Mouse (Mus musculus) kidney, adult 2 months (tissue): ENCODE results near the gene Nup50. TPM values are rescaled to one million over a fixed set of nuclear protein-coding genes. Genes with fewer than 3 reads are reported as not detected.

ENCODE experiments used
- DNase-seq: peaks from one replicate; pipeline ENCODE4 v3.0.0; 2021
- H3K27ac ChIP-seq: fragments of 200-500 bp; 2 replicates; pipeline ENCODE4 v1.5.1; 2012; ENCODE audit warnings: low read depth, low read length, control low read depth, inconsistent platforms; ENCODE audit not compliant: insufficient read depth
- H3K27me3 ChIP-seq: fragments of 200-500 bp; replicated peaks from 2 replicates; pipeline ENCODE4 v1.6.1; 2012; ENCODE audit warnings: mild to moderate bottlenecking, moderate library complexity, low read length, inconsistent platforms; ENCODE audit not compliant: control insufficient read depth, insufficient read depth
- H3K36me3 ChIP-seq: fragments of 200-500 bp; 2 replicates; pipeline ENCODE4 v1.6.1; 2012; ENCODE audit warnings: mild to moderate bottlenecking, moderate library complexity, low read length, inconsistent platforms; ENCODE audit not compliant: control insufficient read depth, insufficient read depth
- H3K4me1 ChIP-seq: fragments of 200-500 bp; 2 replicates; pipeline ENCODE4 v1.6.1; 2011; ENCODE audit warnings: low read length; ENCODE audit not compliant: control insufficient read depth, insufficient read depth
- H3K4me3 ChIP-seq: fragments of 200-500 bp; 2 replicates; pipeline ENCODE4 v1.5.1; 2011; ENCODE audit warnings: mild to moderate bottlenecking, low read depth, low read length, control low read depth; ENCODE audit not compliant: insufficient read depth
- CTCF ChIP-seq: fragments of 200-500 bp; conservative IDR thresholded peaks from 2 replicates; pipeline ENCODE4 v1.5.1; 2011; ENCODE audit warnings: low read depth, mild to moderate bottlenecking, control low read depth, low read length, moderate library complexity, mixed read lengths; ENCODE audit not compliant: insufficient read depth, insufficient read length
- POLR2A ChIP-seq: fragments of 200-500 bp; IDR thresholded peaks from one replicate; pipeline ENCODE4 v1.6.1; 2011; ENCODE audit warnings: low read depth, low read length, control low read depth
- WGBS: fragments of 180-500 bp; shearing (Covaris S2); methylation state at CpG from one replicate; pipeline ENCODE4 v1.1.7; 2018; 5-methylcytosine and 5-hydroxymethylcytosine counted together
- polyA plus RNA-seq: library from polyadenylated mRNA; depleted of rRNA; stranded (reverse); fragments of >200 nt; gene quantifications from 2 replicates; pipeline ENCODE4 v1.2.3, GENCODE M21; 2012

Nup50 gene
- polyA plus RNA-seq, 1 experiment = 11.4 TPM

DNA sequence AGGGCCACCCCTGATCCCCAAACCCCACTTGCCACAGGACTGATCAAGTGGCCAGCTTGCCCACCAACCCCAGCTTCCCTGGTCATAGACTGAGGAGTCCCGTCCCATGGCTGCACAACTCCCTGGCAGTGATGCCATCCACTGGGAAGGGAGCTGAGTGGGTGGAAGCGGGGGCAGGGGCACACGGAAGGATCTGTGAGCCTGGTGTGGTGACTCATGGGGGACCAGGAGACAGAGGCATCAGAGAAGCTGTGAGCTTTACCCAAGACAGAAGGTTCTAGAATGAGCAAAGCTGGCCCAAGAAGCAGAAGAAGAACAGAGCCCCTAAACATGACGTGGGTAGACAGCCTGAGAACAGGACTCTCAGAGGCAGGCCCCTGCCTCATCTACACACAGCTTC, 26.8 kb downstream of the Nup50 start:
- DNase-seq = no peak
- WGBS = 92% methylated on average over 4 of the region's 4 CpGs
- H3K36me3 ChIP-seq = no peaks in the 10 kb centered on the region; the same call in 1 of the 2 replicates
- TF ChIP-seq POLR2A (no peak), CTCF (no peak)
- H3K4me1 ChIP-seq = no peaks in the 10 kb centered on the region
- no peak overlapping the region for H3K4me3 ChIP-seq
- no peak overlapping the region for H3K27ac ChIP-seq
- no peaks in the 10 kb centered on the region for H3K27me3 ChIP-seq

DNA sequence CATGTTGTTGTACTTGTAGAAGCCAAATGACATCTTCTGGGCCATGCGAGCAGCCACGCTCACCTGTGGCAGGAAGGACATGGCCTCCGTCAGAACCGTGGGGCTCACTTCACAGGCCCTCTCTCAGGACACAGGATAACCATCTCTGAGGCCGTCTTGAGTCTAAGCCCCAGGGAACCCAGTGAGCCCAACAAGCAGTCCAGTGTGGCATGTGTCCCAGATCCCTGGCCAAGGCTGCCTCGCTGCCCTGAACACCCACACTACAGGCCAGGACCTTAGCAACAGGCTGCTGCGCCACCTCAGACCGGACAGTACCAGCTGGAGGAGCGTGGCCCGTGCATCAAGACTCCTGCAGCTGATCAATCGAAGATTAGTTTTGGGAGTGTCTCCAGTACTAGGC, 30.0 kb downstream of the Nup50 start:
- H3K27me3 ChIP-seq = no peaks in the 10 kb centered on the region
- no peaks in the 10 kb centered on the region for H3K4me1 ChIP-seq
- no peak for DNase-seq
- H3K36me3 ChIP-seq = no peaks in the 10 kb centered on the region; the same call in 1 of the 2 replicates
- no peak overlapping the region for H3K4me3 ChIP-seq
- no peak overlapping the region for H3K27ac ChIP-seq
- TF ChIP-seq POLR2A (no peak), CTCF (no peak)
- WGBS = 85% methylated on average over 11 of the region's 11 CpGs

DNA sequence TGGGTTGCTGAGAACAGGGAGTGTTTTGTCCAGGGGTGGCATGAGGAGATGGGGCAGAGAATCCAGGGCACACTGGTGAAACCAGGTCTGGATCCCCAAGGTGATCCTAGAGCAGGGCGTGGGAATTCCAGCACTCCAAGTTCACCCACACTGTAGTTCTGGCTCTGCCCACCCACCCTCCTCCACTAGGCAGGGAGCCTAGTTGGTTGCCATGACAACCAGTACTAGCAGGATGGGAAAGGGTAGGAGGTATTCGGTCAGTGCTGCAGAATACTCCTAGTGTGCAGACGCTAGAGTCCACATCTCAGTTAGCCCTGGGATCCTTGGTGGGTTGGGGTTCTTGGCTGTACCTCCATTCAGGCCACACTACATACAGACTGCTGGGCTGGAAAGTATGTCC, 34.6 kb downstream of the Nup50 start:
- H3K27me3 ChIP-seq = no peaks in the 10 kb centered on the region
- WGBS = 45% methylated on average over 3 of the region's 3 CpGs
- H3K27ac ChIP-seq = no peak overlapping the region
- TF ChIP-seq CTCF = no peak
- no peak for TF ChIP-seq POLR2A
- DNase-seq = no peak
- no peak overlapping the region for H3K4me3 ChIP-seq
- no peaks in the 10 kb centered on the region for H3K4me1 ChIP-seq
- H3K36me3 ChIP-seq = no peaks in the 10 kb centered on the region

DNA sequence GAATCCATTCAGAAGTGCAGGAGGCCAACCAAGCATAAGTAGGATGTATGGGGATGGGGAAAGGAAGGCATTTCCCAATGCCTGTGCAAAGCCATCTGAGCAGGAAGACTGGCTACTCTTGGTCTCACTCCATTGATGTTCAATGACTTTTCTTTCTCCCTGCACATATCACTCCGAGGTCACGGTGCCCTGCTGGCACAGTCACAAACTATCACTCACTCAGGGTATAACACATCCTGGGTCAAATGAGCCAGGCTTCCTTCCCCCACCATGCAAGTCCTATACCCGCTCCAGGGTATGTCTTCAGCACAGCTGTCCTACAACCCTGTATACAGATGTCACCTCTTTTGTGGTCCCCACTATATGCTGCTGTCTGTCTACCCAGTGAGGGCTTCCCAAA, 35.1 kb downstream of the Nup50 start:
- no peak overlapping the region for H3K27ac ChIP-seq
- DNase-seq = no peak
- H3K36me3 ChIP-seq = no peaks in the 10 kb centered on the region
- H3K4me1 ChIP-seq = no peaks in the 10 kb centered on the region
- no peak for TF ChIP-seq POLR2A
- TF ChIP-seq CTCF = no peak
- H3K27me3 ChIP-seq = no peaks in the 10 kb centered on the region
- no peak overlapping the region for H3K4me3 ChIP-seq
- WGBS = 90% methylated on average over 3 of the region's 3 CpGs

DNA sequence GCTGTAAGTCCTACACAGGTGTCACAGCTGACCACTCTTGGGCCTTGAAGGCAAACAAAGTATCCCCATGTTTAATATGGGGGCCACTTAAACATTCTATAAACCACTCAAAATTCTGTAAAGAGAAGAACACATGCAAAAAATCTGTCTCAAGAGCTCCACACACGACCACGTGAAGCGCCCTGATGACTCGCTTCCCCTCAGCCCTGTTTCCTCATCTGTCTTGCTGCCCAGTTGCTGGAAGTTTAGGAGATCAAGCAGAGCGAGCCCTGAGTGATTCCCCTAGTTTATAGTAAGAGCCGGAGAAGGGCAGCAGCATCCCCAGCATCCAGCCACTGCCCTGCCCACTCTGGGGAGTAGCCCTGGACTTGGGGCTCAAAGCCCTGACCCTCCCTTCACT, 36.7 kb downstream of the Nup50 start:
- H3K27me3 ChIP-seq = no peaks in the 10 kb centered on the region
- no peaks in the 10 kb centered on the region for H3K4me1 ChIP-seq

DNA sequence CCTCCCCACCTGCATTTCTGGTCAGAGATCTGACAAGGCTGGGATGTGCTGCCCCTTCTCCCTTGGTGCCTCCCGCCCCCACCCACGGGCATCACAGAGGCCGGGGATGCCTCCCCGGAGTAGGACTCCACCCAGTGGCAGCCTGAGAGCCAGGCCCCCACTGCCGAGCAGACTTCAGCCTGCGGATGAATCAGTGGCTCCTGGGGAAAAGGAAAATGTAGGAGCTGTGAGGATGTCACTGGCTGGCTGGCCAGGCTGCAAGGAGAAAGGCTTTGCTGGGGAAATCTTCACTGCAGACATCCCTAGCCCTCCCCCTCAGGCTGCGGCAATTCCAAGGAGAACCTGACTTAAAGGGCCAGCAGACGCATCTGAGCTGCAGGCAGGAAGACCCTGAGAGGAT, 37.5 kb downstream of the Nup50 start:
- TF ChIP-seq CTCF = no peak
- no peak for TF ChIP-seq POLR2A
- DNase-seq = no peak

More for the DNA sequence above, 36.7 kb downstream of the Nup50 start:
- Histone ChIP-seq H3K4me3 (no peak overlapping the region), H3K27ac (no peak overlapping the region), H3K36me3 (no peaks in the 10 kb centered on the region)
- TF ChIP-seq POLR2A = no peak
- TF ChIP-seq CTCF = no peak
- DNase-seq = no peak
- WGBS = 82% methylated on average over 6 of the region's 6 CpGs

DNA sequence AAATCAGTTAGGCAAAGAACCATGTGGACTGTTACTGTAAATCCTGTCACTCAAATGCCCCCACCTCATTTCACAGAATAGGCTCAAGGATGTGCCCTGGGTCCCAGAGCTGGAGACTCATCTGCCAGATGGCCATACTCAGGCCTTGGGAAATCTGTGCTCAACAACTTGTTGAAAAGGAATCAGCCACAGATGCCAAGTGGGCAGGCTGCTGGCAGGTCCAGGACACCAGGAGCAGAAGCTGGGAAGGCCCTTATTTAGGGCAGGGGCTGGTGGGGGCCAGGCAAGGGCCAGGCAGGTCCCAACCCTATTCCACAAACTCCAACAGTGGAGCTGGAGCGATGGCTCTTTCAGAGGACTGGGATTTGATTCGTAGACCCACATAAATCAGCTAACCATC, 39.3 kb downstream of the Nup50 start:
- WGBS = 76% methylated on average over 2 of the region's 2 CpGs
- TF ChIP-seq POLR2A (no peak), CTCF (no peak)
- H3K4me3 ChIP-seq = no peak overlapping the region

More for the DNA sequence above, 37.5 kb downstream of the Nup50 start:
- Histone ChIP-seq H3K4me1 (no peaks in the 10 kb centered on the region), H3K4me3 (no peak overlapping the region), H3K36me3 (no peaks in the 10 kb centered on the region), H3K27me3 (no peaks in the 10 kb centered on the region), H3K27ac (no peak overlapping the region)
- WGBS = 44% methylated on average over 8 of the region's 8 CpGs

DNA sequence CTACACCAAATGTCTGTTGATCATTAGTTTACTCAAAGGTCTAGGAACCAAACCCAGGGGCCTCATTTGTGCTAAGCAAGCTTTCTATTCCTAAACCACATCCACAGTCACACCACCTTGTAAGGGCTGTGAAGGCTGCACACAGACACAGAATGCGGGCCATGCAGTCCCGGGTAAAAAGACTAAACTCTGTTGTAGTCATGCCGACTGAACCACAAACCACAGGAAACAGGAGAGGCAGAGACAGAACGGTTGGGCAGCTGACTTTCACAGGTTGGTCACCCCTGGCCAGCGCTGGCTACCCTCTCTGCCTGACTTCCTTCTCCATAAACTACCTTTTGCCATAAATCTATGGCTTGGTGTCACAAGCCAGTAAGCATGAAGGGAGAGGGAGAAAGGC, 41.6 kb downstream of the Nup50 start:
- Histone ChIP-seq H3K27me3 (no peaks in the 10 kb centered on the region), H3K27ac (no peak overlapping the region), H3K36me3 (no peaks in the 10 kb centered on the region), H3K4me1 (no peaks in the 10 kb centered on the region), H3K4me3 (no peak overlapping the region)
- no peak for DNase-seq
- WGBS = 55% methylated on average over 5 of the region's 5 CpGs
- TF ChIP-seq POLR2A = no peak
- no peak for TF ChIP-seq CTCF

More for the DNA sequence above, 39.3 kb downstream of the Nup50 start:
- no peaks in the 10 kb centered on the region for H3K36me3 ChIP-seq
- DNase-seq = no peak
- no peaks in the 10 kb centered on the region for H3K4me1 ChIP-seq
- no peaks in the 10 kb centered on the region for H3K27me3 ChIP-seq
- H3K27ac ChIP-seq = no peak overlapping the region
